Mouse (Mus musculus) liver, adult 2 months (tissue): ENCODE data around the gene Ace.

ENCODE experiments used
- CTCF ChIP-seq: fragments of 200-500 bp; IDR thresholded peaks from 2 replicates; pipeline ENCODE4 v1.5.1; 2011; ENCODE audit warnings: low read depth, low read length, control low read depth
- POLR2A ChIP-seq: fragments of 200-500 bp; IDR thresholded peaks from 2 replicates; pipeline ENCODE4 v1.6.1; 2011; ENCODE audit warnings: low read length, control low read depth; ENCODE audit not compliant: insufficient read depth; ENCODE audit errors: extremely low read depth

- TF ChIP-seq CTCF, result no peak
- no peak for TF ChIP-seq POLR2A
These were observed 36.8 kb downstream of the Ace start for GRCm38 (mm10) chr11:106004576-106004975.
